13 mouse cellular contexts compared by ENCODE assay signal in genomic region chrX:77546448-77546847, GRCm38 (mm10). TPM values are rescaled to one million over a fixed set of nuclear protein-coding genes. Genes with fewer than 3 reads are reported as not detected.
DNase-seq lines count a peak whose midpoint lies in the region; ATAC-seq and TF ChIP-seq lines count a peak whose summit lies in the region.
"Had no signal": no experiment of that assay in that cellular context is flagged by ENCODE, and none has a peak within 500 bp of the region (broad histone marks: within the 10 kb centered on the region; RNA-seq: fewer than 3 reads in every experiment).

No protein-coding gene starts in this region.

- TF ChIP-seq POLR2A in small intestine, adult 2 months (IDR thresholded peaks at IDR 0.05; ENCODE audit: low read depth, low read length) = no peak

- no peak overlapping the region for H3K27ac ChIP-seq in hindbrain, postnatal 0 days
- H3K27ac ChIP-seq in hindbrain, embryonic 16.5 days (ENCODE audit: low read depth, low read length) = no peak overlapping the region
- no peak overlapping the region for H3K27ac ChIP-seq in small intestine, adult 2 months (ENCODE audit: insufficient read depth, low read depth, low read length)
- H3K27ac ChIP-seq: embryonic facial prominence, embryonic 12.5 days; stomach, embryonic 15.5 days had no signal

- WGBS in hindbrain, postnatal 0 days = 75% methylated on average over 1 of the region's 1 CpGs
- 81% methylated on average over 1 of the region's 1 CpGs for WGBS in hindbrain, embryonic 16.5 days
- WGBS in small intestine, adult 2 months = 83% methylated on average over 1 of the region's 1 CpGs

- no peak overlapping the region for H3K4me3 ChIP-seq in hindbrain, postnatal 0 days (ENCODE audit: low read length)
- H3K4me3 ChIP-seq in hindbrain, embryonic 16.5 days (ENCODE audit: low read length) = no peak overlapping the region
- no peak overlapping the region for H3K4me3 ChIP-seq in small intestine, adult 2 months (ENCODE audit: low read depth, low read length)
- H3K4me3 ChIP-seq: embryonic facial prominence, embryonic 12.5 days; stomach, embryonic 15.5 days had no signal

- intact Hi-C loops in left cerebral cortex, postnatal 14 days (cut with DNase I) = no loop called here

- TF ChIP-seq CTCF in hindbrain, postnatal 0 days (IDR thresholded peaks at IDR 0.05; ENCODE audit: low read depth) = peak; percentile 32; the same call in 1 of the 2 replicates
- peak; percentile 14; the same call in 1 of the 2 replicates for TF ChIP-seq CTCF in small intestine, adult 2 months (IDR thresholded peaks at IDR 0.05; ENCODE audit: extremely low read depth, insufficient read length, insufficient replicate concordance, low read depth, low read length)

- H3K27me3 ChIP-seq in hindbrain, postnatal 0 days (ENCODE audit: insufficient read depth, low read length) = no peaks in the 10 kb centered on the region
- H3K27me3 ChIP-seq in hindbrain, embryonic 16.5 days (replicated peaks; ENCODE audit: control insufficient read depth, insufficient read depth, low read length) = no peaks in the 10 kb centered on the region
- no peaks in the 10 kb centered on the region for H3K27me3 ChIP-seq in small intestine, adult 2 months (ENCODE audit: control insufficient read depth, insufficient read depth, low read length)
- H3K27me3 ChIP-seq: embryonic facial prominence, embryonic 12.5 days; stomach, embryonic 15.5 days had no signal

- no peaks in the 10 kb centered on the region for H3K36me3 ChIP-seq in hindbrain, postnatal 0 days (ENCODE audit: insufficient read depth, low read length)
- no peaks in the 10 kb centered on the region for H3K36me3 ChIP-seq in hindbrain, embryonic 16.5 days (ENCODE audit: control insufficient read depth, insufficient read depth, low read length)
- H3K36me3 ChIP-seq in small intestine, adult 2 months (ENCODE audit: control insufficient read depth, insufficient read depth, low read length) = no peaks in the 10 kb centered on the region
- H3K36me3 ChIP-seq: embryonic facial prominence, embryonic 12.5 days; stomach, embryonic 15.5 days had no signal

- no peak for DNase-seq in hindbrain, postnatal 0 days (ENCODE audit: low spot score)
- peak; percentile 12 to 22 for DNase-seq in spleen, postnatal 36 days (ENCODE audit: low spot score in 2 of 2)
- no peak for DNase-seq in spleen, adult 12 weeks (ENCODE audit: low spot score)
- DNase-seq in c-Kit-positive CD71-positive TER-119-negative erythroid progenitor cells, embryonic 14.5 days (ENCODE audit: low read depth) = peak; percentile 8
- DNase-seq in right cerebral cortex, postnatal 14 days = no peak
- no peak for DNase-seq in left cerebral cortex, postnatal 14 days (ENCODE audit: low spot score in 2 of 2)
- DNase-seq: forebrain, postnatal 0 days; kidney, adult 11 months had no signal

- H3K4me1 ChIP-seq in hindbrain, postnatal 0 days (ENCODE audit: insufficient read depth, low read length) = no peaks in the 10 kb centered on the region
- H3K4me1 ChIP-seq in hindbrain, embryonic 16.5 days (ENCODE audit: control insufficient read depth, insufficient read depth, low read depth, low read length) = no peaks in the 10 kb centered on the region
- H3K4me1 ChIP-seq in small intestine, adult 2 months (ENCODE audit: control insufficient read depth, insufficient read depth, insufficient read length, low read length) = no peaks in the 10 kb centered on the region; the same call in 1 of the 2 replicates
- H3K4me1 ChIP-seq: embryonic facial prominence, embryonic 12.5 days; stomach, embryonic 15.5 days had no signal

- no peak overlapping the region for H3K9ac ChIP-seq in hindbrain, postnatal 0 days (replicated peaks; ENCODE audit: low read length)
- H3K9ac ChIP-seq in hindbrain, embryonic 16.5 days (ENCODE audit: low read depth, low read length) = no peak overlapping the region
- H3K9ac ChIP-seq: embryonic facial prominence, embryonic 12.5 days; forebrain, postnatal 0 days; stomach, embryonic 15.5 days had no signal

- H3K4me2 ChIP-seq in hindbrain, postnatal 0 days (ENCODE audit: low read depth, low read length) = no peak overlapping the region
- no peak overlapping the region for H3K4me2 ChIP-seq in hindbrain, embryonic 16.5 days (ENCODE audit: low read length)
- H3K4me2 ChIP-seq: embryonic facial prominence, embryonic 12.5 days; stomach, embryonic 15.5 days had no signal

- no peaks in the 10 kb centered on the region for H3K9me3 ChIP-seq in hindbrain, postnatal 0 days (ENCODE audit: low read length)
- H3K9me3 ChIP-seq in hindbrain, embryonic 16.5 days (ENCODE audit: control insufficient read depth, low read length) = no peaks in the 10 kb centered on the region
- H3K9me3 ChIP-seq: embryonic facial prominence, embryonic 12.5 days; G1E; stomach, embryonic 15.5 days had no signal

- no peak for ATAC-seq in hindbrain, postnatal 0 days
- ATAC-seq in hindbrain, embryonic 16.5 days = no peak
- ATAC-seq: forebrain, postnatal 0 days had no signal

RNA-seq across cellular contexts. Expression of gene Tbl1x, which starts 35.6 kb away (rescaled TPM):
- 42.7 and 46.7 TPM in 2 replicates for total RNA-seq in hindbrain, postnatal 0 days (2014; rRNA removed)
- 32.6 and 33.4 TPM in 2 replicates for polyA plus RNA-seq in hindbrain, postnatal 0 days (2015; fragmentation: Nextera tagmentation; extraction: Ambion mirVana)
- 39.1 and 41.7 TPM in 2 replicates for polyA plus RNA-seq in hindbrain, embryonic 16.5 days (2015; fragmentation: Nextera tagmentation; extraction: Ambion mirVana)
- polyA plus RNA-seq in small intestine, adult 2 months (2012; rRNA removed) = 4.4 and 6.4 TPM in 2 replicates
- 10 to 100 TPM; 50.2 to 51.0 TPM for total RNA-seq in left cerebral cortex, postnatal 14 days (2021)

Comparison
In these comparisons a context has a peak if more than half of its experiments do, and no peak if none do; other contexts are left out.
1. DNase-seq: peak in spleen, postnatal 36 days (2 of 2) and c-Kit-positive CD71-positive TER-119-negative erythroid progenitor cells, embryonic 14.5 days (single experiment); none in hindbrain, postnatal 0 days (single experiment), spleen, adult 12 weeks (single experiment), right cerebral cortex, postnatal 14 days (single experiment) and left cerebral cortex, postnatal 14 days (0 of 2).